Mouse (Mus musculus) bone marrow macrophage, adult 2 months (primary cell): ENCODE measurements around the gene Arhgap33.

ENCODE experiments used
- CTCF ChIP-seq: IDR thresholded peaks from 2 replicates; pipeline ENCODE4 v1.5.1; 2012; ENCODE audit warnings: low read depth, mild to moderate bottlenecking, low read length, moderate library complexity
- POLR2A ChIP-seq: IDR thresholded peaks from 2 replicates; pipeline ENCODE4 v1.6.1; 2012; ENCODE audit warnings: mild to moderate bottlenecking, low read depth, low read length, borderline replicate concordance

GRCm38 (mm10) chr7:30551445-30552101 lies 16.7 kb upstream of the Arhgap33 start:
- TF ChIP-seq POLR2A (no peak), CTCF (0 out of 2 replicates have a peak, but pooled peaks have one; percentile 10)
